Mouse (Mus musculus) liver, embryonic 13.5 days (tissue): ENCODE data around the gene Aars. TPM values are rescaled to one million over a fixed set of nuclear protein-coding genes. Genes with fewer than 3 reads are reported as not detected.
"Not testable (repeated sequence)": the region's sequence is repeated elsewhere in the genome, so short reads cannot be mapped to it uniquely, and the experiment has no call there.

Experiments
- ATAC-seq: fragments of 200-750 bp; cut with Nextera tagmentation; 2 replicates; pipeline ENCODE4 v1.8.0; 2017; ENCODE audit warnings: low read depth, mild to moderate bottlenecking, moderate number of reproducible peaks, moderate library complexity
- DNase-seq: peaks from one replicate; pipeline ENCODE4 v3.0.0; 2022
- H3K27ac ChIP-seq: fragments of 300-500 bp; sonication (generic); 2 replicates; pipeline ENCODE4 v1.5.1; 2015; ENCODE audit warnings: moderate library complexity, mild to moderate bottlenecking, inconsistent platforms
- H3K27me3 ChIP-seq: fragments of 300-500 bp; sonication (generic); 2 replicates; pipeline ENCODE4 v1.6.1; 2015; ENCODE audit warnings: mild to moderate bottlenecking, inconsistent platforms
- H3K36me3 ChIP-seq: fragments of 300-500 bp; sonication (generic); 2 replicates; pipeline ENCODE4 v1.6.1; 2015; ENCODE audit warnings: mild to moderate bottlenecking, inconsistent platforms
- H3K4me1 ChIP-seq: fragments of 300-500 bp; sonication (generic); replicated peaks from 2 replicates; pipeline ENCODE4 v1.6.1; 2015; ENCODE audit warnings: inconsistent platforms
- H3K4me2 ChIP-seq: fragments of 300-500 bp; sonication (generic); 2 replicates; pipeline ENCODE4 v1.6.1; 2015; ENCODE audit warnings: inconsistent platforms, mild to moderate bottlenecking, moderate library complexity
- H3K4me3 ChIP-seq: fragments of 300-500 bp; sonication (generic); replicated peaks from 2 replicates; pipeline ENCODE4 v1.5.1; 2015; ENCODE audit warnings: mild to moderate bottlenecking, inconsistent platforms
- H3K9ac ChIP-seq: fragments of 300-500 bp; sonication (generic); 2 replicates; pipeline ENCODE4 v1.6.1; 2015; ENCODE audit warnings: mild to moderate bottlenecking, inconsistent platforms
- H3K9me3 ChIP-seq: fragments of 300-500 bp; sonication (generic); replicated peaks from 2 replicates; pipeline ENCODE4 v1.6.1; 2016; ENCODE audit warnings: inconsistent platforms
- WGBS: fragments of 180-500 bp; shearing (Covaris S2); methylation state at CpG from one replicate; pipeline ENCODE4 v1.1.7; 2015; ENCODE audit not compliant: insufficient replicate concordance; 5-methylcytosine and 5-hydroxymethylcytosine counted together
- polyA plus RNA-seq: library from polyadenylated mRNA; unstranded; fragments of >200 nt; fragmentation: Nextera tagmentation; extraction: Ambion mirVana; gene quantifications from 2 replicates; pipeline ENCODE4 v1.2.1, GENCODE M21; 2015

The Aars gene
- 55.5 and 66.2 TPM in 2 replicates for polyA plus RNA-seq

DNA sequence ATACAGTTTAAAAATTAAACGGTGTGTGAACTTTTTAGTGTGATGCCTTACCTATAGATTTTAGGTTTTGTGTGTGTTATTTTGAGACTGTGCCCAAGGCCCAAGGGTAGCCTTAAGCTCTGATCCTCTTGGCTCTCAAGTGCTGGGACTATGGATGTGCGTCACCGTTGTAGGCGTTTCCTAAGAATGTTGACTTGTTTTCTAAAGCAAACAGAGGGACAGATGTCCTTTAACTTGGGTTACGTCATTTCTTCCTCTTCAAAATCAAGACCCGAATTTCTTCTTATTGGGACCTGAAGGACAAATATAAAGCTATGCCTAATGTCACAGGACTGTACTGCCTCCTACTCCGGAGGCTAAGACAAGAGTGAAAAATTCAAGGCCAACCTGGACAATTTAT is at the start of gene Aars:
Gene Aars, plus strand, starts transcription at position 229 of the 400 bp plus-strand sequence.
- 88% methylated on average over 7 of the region's 7 CpGs for WGBS
- Histone ChIP-seq H3K4me1 (peaks cover 50% of the 10 kb centered on the region), H3K9me3 (no peaks in the 10 kb centered on the region), H3K27me3 (no peaks in the 10 kb centered on the region), H3K9ac (peak within 1 kb of the TSS; percentile 90), H3K4me3 (peak within 1 kb of the TSS; percentile 77), H3K36me3 (peaks cover 27% of the 10 kb centered on the region), H3K4me2 (peak within 1 kb of the TSS; percentile 77), H3K27ac (peak within 1 kb of the TSS; percentile 89)
- DNase-seq (no peak), ATAC-seq (no peak)

DNA sequence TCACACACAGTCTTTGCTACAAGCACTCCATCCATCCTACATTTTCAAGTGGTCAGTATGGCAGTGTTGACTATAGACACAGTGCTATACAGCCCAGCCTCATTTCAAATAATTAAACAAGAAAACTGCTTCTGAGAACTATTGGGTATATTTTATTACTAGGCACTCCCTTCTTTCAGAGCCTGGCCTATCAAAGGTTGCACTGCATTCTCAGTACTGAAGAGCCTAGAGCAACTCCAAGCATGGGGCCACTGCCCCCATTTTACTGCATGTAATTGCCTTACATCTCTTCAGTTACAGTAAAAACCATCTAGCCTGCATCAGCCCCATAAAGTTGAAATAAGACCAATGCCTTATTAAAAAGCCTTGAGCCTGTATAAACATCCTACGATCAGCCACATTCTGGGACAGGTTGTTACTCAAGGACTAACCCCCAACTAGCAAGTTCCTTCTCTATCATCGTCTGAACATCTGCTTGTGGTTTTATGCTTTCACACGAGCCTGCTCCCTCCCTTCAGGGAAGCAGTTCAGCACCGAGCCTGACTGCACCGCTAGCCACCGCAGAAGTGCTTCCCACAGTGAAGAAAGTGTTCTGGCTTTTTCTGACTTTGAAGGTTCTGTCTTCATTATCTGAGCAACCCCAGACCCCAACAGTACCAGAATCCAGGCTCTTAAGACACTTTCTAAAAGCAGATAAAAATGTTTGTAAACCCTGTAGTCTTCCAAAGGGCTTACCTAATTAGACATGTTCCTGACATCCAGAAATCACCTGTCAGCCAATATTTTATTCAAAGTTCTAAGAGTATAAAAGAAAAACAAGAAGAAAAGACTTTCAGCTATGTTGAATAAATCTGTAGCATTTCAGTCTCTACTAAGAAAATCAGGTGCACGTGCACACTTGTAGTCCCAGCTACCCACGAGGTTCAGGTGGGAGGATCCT is 44.9 kb upstream of the Aars start:
- Histone ChIP-seq H3K27ac (peak overlapping the region; percentile 83), H3K4me3 (no peak overlapping the region), H3K36me3 (peaks cover 93% of the 10 kb centered on the region), H3K9me3 (no peaks in the 10 kb centered on the region), H3K9ac (peak overlapping the region; percentile 39; the same call in 1 of the 2 replicates), H3K27me3 (no peaks in the 10 kb centered on the region), H3K4me2 (peak overlapping the region; percentile 33), H3K4me1 (peaks cover 38% of the 10 kb centered on the region)
- peak; percentile 96 for ATAC-seq
- DNase-seq: peak; percentile 54
- WGBS: 13% methylated on average over 8 of the region's 8 CpGs

DNA sequence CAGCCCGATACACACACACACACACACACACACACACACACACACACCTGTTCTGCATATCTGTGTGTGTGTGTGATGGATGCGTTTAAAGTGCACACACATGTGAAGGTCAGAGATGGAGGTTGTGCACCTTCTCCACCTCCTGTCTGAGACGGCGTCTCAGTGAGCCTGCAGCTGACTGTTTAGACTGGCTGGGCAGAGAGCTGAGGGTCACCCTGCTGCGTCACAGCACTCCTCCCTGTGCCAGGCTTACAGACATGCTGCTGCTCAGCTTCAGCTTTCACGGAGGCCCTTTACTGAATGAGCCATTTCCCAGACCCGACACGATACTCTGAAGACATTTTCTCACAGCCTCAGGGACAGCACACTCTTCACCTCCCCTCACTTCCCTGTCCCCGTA is 42.9 kb upstream of the Aars start:
- Histone ChIP-seq H3K27ac (no peak overlapping the region), H3K4me1 (peaks cover 54% of the 10 kb centered on the region), H3K4me3 (no peak overlapping the region), H3K4me2 (no peak overlapping the region), H3K27me3 (no peaks in the 10 kb centered on the region), H3K9ac (no peak overlapping the region), H3K36me3 (peaks cover 88% of the 10 kb centered on the region), H3K9me3 (no peaks in the 10 kb centered on the region)
- ATAC-seq (no peak), DNase-seq (no peak)
- WGBS: 85% methylated on average over 9 of the region's 9 CpGs

DNA sequence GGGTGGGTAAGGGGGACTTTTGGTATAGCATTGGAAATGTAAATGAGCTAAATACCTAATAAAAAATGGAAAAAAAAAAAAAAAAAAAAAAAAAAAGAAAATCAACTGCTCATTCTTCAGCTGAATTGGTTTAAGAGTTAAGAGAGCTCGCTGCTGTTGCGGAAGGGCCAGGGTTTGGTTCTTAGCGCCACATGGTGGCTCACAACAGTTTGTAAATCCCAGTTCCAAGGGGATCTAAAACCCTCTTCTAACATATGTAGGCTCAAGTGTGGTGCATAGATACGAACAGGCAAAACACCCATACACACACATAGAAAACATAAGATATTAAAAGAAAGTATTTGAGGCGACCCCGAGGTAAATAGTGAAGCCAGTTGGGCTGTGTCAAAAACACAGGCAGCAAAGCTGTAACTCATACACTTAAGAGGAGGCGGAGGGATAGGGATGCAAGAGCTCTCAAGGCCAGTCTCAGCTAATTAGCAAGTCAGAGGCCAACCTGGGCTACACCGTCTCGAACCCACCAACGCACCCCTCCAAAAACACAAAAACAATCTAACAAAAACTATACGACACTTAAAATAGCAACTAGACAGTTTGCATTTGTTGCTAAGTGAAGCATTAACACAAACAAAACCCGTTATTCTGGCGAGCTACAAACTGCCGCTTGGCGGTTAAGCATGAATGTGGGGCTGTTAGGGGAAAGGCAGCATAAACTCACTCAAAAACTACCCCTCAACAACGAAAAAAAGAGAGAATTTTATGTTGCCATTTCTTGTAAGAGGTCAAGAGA is 36.1 kb upstream of the Aars start:
- peak overlapping the region; percentile 76 for H3K4me2 ChIP-seq
- WGBS: 31% methylated on average over 16 of the region's 16 CpGs
- H3K36me3 ChIP-seq: peaks cover 33% of the 10 kb centered on the region
- H3K4me3 ChIP-seq: peak overlapping the region; percentile 76
- H3K9ac ChIP-seq: peak overlapping the region; percentile 80
- no peaks in the 10 kb centered on the region for H3K27me3 ChIP-seq
- H3K9me3 ChIP-seq: no peaks in the 10 kb centered on the region
- DNase-seq (no peak), ATAC-seq (no peak)
- H3K4me1 ChIP-seq: peaks cover 36% of the 10 kb centered on the region
- peak overlapping the region; percentile 83 for H3K27ac ChIP-seq

DNA sequence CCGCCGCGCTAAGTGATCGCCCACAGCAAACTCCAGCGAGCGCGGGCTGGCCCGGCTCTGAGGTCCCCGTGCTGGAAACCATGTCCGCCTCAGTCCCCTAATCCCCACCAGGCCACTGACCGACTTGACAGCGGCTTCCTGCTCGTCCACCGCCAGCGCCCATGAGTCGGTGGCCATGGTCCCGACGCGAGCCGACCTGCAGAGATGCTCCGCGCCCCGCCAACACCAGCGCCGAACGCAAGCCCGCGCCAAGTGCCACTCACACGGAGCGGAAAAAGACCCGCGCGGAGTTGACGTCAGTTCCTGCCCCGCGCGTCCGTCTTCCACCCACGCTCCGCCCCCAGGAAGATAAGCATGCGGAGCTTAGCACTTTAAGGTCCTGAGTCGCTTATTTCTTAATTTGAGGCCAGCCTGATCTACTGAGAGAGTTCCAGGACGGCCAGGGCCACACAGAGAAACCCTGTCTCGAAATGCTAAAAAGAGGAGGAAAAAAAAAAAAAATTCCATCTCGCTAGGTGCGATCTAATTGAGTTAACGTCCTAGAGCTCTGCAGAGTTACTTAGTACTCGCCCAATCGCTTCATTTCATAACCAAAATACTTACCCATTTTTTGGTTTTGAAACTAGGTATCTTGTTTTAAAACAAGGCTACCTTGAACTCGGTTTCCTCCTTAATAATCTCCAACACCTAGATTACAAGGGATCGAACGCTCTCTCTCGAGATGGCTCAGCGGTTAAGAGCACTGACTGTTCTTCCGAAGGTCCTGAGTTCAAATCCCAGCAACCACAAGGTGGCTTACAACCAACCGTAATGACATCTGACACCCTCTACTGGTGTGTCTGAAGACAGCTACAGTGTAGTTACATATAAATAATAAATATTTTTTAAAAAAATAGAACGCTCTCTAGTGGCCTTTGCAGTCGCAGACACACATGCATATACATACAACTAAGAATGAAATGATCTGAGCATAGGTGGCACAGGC is 35.1 kb upstream of the Aars start, which contains the start of gene Ddx19a:
Gene Ddx19a, minus strand, starts transcription at position 254 of the 985 bp plus-strand sequence.
- Histone ChIP-seq H3K27ac (peak within 1 kb of the TSS; percentile 83), H3K4me3 (peak within 1 kb of the TSS; percentile 76), H3K36me3 (peaks cover 23% of the 10 kb centered on the region), H3K27me3 (no peaks in the 10 kb centered on the region), H3K9ac (peak within 1 kb of the TSS; percentile 80), H3K4me1 (peaks cover 36% of the 10 kb centered on the region), H3K9me3 (no peaks in the 10 kb centered on the region), H3K4me2 (peak within 1 kb of the TSS; percentile 76)
- DNase-seq (peak; percentile 85), ATAC-seq (peak; percentile 94)
- WGBS: 4% methylated on average over 58 of the region's 58 CpGs

DNA sequence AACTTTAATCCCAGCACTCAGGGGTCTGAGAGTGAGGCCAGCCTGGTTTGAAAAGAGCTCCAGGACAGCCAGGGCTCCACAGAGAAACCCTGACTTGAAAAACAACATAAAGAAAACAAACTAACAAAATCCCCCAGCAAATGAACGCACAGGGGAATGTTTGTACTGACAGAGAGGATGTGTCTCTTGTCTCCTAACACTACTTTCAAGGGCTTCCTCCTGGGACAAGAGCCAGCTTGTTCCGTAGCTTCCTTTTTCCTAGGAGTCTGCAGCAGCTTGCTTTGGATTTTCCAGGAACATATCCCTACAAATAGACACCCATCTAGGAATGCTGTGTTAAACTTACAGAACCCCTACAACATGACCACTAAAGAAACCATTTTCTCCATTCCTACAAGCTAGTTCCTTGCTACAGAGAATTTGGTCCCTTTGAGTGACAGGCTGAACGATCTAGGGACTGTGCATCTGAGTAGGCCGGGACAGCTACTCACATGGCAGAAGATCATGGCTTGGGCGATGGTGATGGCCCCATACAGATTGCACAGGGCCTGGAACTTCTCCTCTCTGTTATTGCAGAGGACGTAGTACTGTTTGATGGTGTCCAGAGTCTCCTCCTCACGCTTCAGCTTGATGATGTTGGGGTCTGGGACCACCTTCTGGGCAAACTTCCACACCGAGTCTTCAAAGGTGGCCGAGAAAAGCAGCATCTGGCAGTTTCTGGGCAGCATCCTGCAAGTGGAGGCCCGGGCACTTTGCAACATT is 22.5 kb upstream of the Aars start:
- H3K36me3 ChIP-seq: peaks cover 43% of the 10 kb centered on the region
- H3K4me2 ChIP-seq, DNase-seq, H3K9ac ChIP-seq, H3K4me3 ChIP-seq, H3K9me3 ChIP-seq, ATAC-seq, H3K27me3 ChIP-seq, H3K27ac ChIP-seq, H3K4me1 ChIP-seq: not testable (repeated sequence)
- WGBS: 86% methylated on average over 9 of the region's 10 CpGs

DNA sequence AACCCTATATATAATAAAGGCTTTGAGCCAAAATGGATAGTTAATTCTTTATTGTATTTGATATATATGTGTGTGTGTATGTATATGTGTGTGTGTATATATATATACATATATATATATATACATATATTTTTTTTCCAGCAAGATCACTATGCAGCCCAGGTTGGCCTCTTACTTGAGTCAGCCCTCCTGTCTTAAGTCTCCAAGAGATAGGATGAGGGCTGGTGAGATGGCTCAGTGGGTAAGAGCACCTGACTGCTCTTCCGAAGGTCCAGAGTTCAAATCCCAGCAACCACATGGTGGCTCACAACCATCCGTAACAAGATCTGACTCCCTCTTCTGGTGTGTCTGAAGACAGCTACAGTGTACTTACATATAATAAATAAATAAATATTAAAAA is 6.3 kb upstream of the Aars start:
- peak overlapping the region; percentile 90; the same call in 1 of the 2 replicates for H3K4me2 ChIP-seq
- not testable (repeated sequence) for H3K27ac ChIP-seq, H3K27me3 ChIP-seq, ATAC-seq, H3K9ac ChIP-seq, H3K9me3 ChIP-seq, DNase-seq, H3K36me3 ChIP-seq, H3K4me3 ChIP-seq
- peaks cover 32% of the 10 kb centered on the region for H3K4me1 ChIP-seq
- 88% methylated on average over 2 of the region's 2 CpGs for WGBS

DNA sequence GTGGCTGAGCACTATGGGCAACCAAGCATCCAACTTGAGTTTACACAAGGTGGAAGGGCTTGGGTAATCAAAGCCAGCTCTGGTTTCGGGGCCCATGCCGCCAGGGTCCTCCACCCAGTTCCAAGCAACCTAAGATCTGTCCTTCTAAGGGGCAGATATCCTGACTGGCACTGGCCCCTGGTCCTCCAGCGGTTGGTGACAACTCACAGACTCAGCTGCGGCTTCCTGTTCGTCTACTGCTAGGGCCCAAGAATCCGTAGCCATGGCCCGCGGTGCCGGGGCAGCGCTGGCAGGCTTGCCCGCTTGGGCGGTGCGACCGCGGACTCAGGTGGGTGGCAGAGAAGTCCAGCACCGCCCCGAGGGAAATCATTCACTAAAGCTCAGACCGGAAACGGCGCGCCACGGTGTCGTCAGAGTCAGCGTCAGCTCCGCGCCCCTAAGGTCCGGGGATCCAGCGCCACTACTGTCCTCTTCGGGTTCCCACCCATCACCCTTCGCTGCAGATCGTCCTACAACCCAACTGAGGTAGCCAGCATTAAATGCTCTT is 5.5 kb upstream of the Aars start:
- peaks cover 32% of the 10 kb centered on the region for H3K4me1 ChIP-seq
- ATAC-seq: peak; percentile 96
- H3K27ac ChIP-seq: peak overlapping the region; percentile 67
- H3K4me3 ChIP-seq: peak overlapping the region; percentile 71
- H3K9ac ChIP-seq: peak overlapping the region; percentile 78
- peak overlapping the region; percentile 90 for H3K4me2 ChIP-seq
- no peaks in the 10 kb centered on the region for H3K27me3 ChIP-seq
- H3K36me3 ChIP-seq: no peaks in the 10 kb centered on the region
- WGBS: under 1% methylated on average over 31 of the region's 31 CpGs
- DNase-seq: peak; percentile 80
- no peaks in the 10 kb centered on the region for H3K9me3 ChIP-seq

DNA sequence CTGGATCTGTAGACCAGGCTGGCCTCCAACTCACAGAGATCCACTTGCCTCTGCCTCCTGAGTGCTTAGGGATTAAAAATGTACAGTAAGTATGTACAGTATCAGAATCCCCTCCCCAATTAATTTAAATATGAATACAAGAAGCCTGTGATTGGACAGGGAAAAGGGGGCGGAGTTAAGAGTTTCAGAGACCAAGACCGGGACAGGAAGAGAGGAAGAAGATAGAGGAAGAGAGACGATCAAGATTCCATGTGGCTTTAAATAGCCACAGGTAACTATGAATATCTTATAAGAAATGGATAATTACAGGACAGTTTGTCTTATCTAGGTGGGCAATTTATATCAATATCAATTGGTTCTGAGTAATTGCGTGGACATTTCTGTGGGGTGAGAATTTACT is 3.4 kb upstream of the Aars start:
- peak; percentile 27 for DNase-seq
- H3K27me3 ChIP-seq: no peaks in the 10 kb centered on the region
- peak overlapping the region; percentile 54; the same call in 1 of the 2 replicates for H3K9ac ChIP-seq
- H3K9me3 ChIP-seq: no peaks in the 10 kb centered on the region
- peak overlapping the region; percentile 65 for H3K4me2 ChIP-seq
- ATAC-seq: no peak
- H3K36me3 ChIP-seq: no peaks in the 10 kb centered on the region
- H3K4me1 ChIP-seq: peaks cover 39% of the 10 kb centered on the region
- H3K27ac ChIP-seq: no peak overlapping the region
- peak overlapping the region; percentile 40 for H3K4me3 ChIP-seq
- WGBS: 25% methylated on average over 4 of the region's 4 CpGs

DNA sequence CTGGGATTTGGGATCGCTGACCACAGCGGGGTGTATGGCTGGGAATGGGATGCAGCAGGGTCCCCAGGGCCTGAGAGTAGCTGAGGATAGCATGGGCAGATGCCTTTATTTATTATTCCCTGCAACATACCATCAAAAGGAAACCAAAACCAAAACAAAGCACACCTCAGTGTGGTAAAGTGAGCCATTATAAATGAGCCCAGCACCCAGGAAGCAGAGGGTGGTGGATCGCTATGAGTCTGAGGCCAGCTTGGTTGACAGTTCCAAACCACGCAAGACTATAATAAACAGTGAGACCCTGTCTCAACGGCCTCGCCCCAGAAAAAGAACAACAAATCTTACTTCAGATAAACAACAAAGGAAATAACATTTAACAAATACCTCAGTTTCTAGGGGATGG is 2.9 kb upstream of the Aars start:
- H3K27me3 ChIP-seq: no peaks in the 10 kb centered on the region
- ATAC-seq (no peak), DNase-seq (no peak)
- H3K27ac ChIP-seq: no peak overlapping the region
- WGBS: 64% methylated on average over 6 of the region's 6 CpGs
- peak overlapping the region; percentile 54 for H3K9ac ChIP-seq
- H3K4me2 ChIP-seq: peak overlapping the region; percentile 65
- peaks cover 43% of the 10 kb centered on the region for H3K4me1 ChIP-seq
- no peaks in the 10 kb centered on the region for H3K36me3 ChIP-seq
- no peaks in the 10 kb centered on the region for H3K9me3 ChIP-seq
- peak overlapping the region; percentile 40 for H3K4me3 ChIP-seq
